Mouse (Mus musculus) left cerebral cortex, adult 8-10 months (tissue): ENCODE results near the gene Xylt1. TPM values are rescaled to one million over a fixed set of nuclear protein-coding genes. Genes with fewer than 3 reads are reported as not detected.
A peak's percentile ranks its signal among the peaks of the same experiment; 100 is the strongest.

ENCODE experiments used
- DNase-seq, 2 experiments: peaks; one replicate each; pipeline ENCODE4 v3.0.0; 2022; ENCODE audit warnings: low spot score in 2 of 2
- total RNA-seq, 4 experiments: library from RNA; stranded (reverse); gene quantifications; 2 replicates each; pipeline ENCODE4 v1.2.4; 2022

Xylt1 gene
- total RNA-seq, 4 experiments from 2014 or later, result 46.8 to 52.9 (median 48.7) TPM

GRCm38 (mm10) chr7:117394380-117394779 lies 13.6 kb downstream of the Xylt1 start:
- DNase-seq, result no peak

- DNase-seq, result no peak
Measured at GRCm38 (mm10) chr7:117395511-117395910, 14.7 kb downstream of the Xylt1 start.

- DNase-seq, result no peak
Measured at GRCm38 (mm10) chr7:117397877-117398276, 17.1 kb downstream of the Xylt1 start.

- no peak for DNase-seq
Measured at GRCm38 (mm10) chr7:117399971-117400370, 19.2 kb downstream of the Xylt1 start.

- no peak for DNase-seq
Measured at GRCm38 (mm10) chr7:117401581-117401980, 20.8 kb downstream of the Xylt1 start.

GRCm38 (mm10) chr7:117406336-117406735 lies 25.6 kb downstream of the Xylt1 start:
- no peak for DNase-seq

- no peak for DNase-seq
Measured at GRCm38 (mm10) chr7:117409268-117409988, 28.6 kb downstream of the Xylt1 start.

GRCm38 (mm10) chr7:117411874-117412273 lies 31.1 kb downstream of the Xylt1 start:
- DNase-seq, result no peak

- DNase-seq, result peak in 1 of 2 experiments; percentile 39
Measured at GRCm38 (mm10) chr7:117412405-117412804, 31.6 kb downstream of the Xylt1 start.

GRCm38 (mm10) chr7:117414341-117415008 lies 33.7 kb downstream of the Xylt1 start:
- peak in 1 of 2 experiments; percentile 54 for DNase-seq

- no peak for DNase-seq
Measured at GRCm38 (mm10) chr7:117415009-117415363, 34.2 kb downstream of the Xylt1 start.

GRCm38 (mm10) chr7:117419041-117419440 lies 38.3 kb downstream of the Xylt1 start:
- DNase-seq, result no peak

GRCm38 (mm10) chr7:117419846-117420245 lies 39.1 kb downstream of the Xylt1 start:
- no peak for DNase-seq

- no peak for DNase-seq
Measured at GRCm38 (mm10) chr7:117420301-117420700, 39.5 kb downstream of the Xylt1 start.

GRCm38 (mm10) chr7:117420836-117421566 lies 40.2 kb downstream of the Xylt1 start:
- DNase-seq, result no peak

- DNase-seq, result no peak
Measured at GRCm38 (mm10) chr7:117424841-117425240, 44.1 kb downstream of the Xylt1 start.

GRCm38 (mm10) chr7:117426366-117426765 lies 45.6 kb downstream of the Xylt1 start:
- no peak for DNase-seq

- no peak for DNase-seq
Measured at GRCm38 (mm10) chr7:117428690-117429224, 48.0 kb downstream of the Xylt1 start.

- DNase-seq, result no peak
Measured at GRCm38 (mm10) chr7:117429483-117429882, 48.7 kb downstream of the Xylt1 start.

- DNase-seq, result no peak
Measured at GRCm38 (mm10) chr7:117429895-117430294, 49.1 kb downstream of the Xylt1 start.

GRCm38 (mm10) chr7:117430361-117430935 lies 49.7 kb downstream of the Xylt1 start:
- no peak for DNase-seq

GRCm38 (mm10) chr7:117433641-117434040 lies 52.9 kb downstream of the Xylt1 start:
- DNase-seq, result peak; percentile 26 to 73
